Mouse (Mus musculus) liver, embryonic 14.5 days (tissue): ENCODE measurements around the gene Fem1b. TPM values are rescaled to one million over a fixed set of nuclear protein-coding genes. Genes with fewer than 3 reads are reported as not detected.

ENCODE experiments used
- ATAC-seq: fragments of 200-750 bp; cut with Nextera tagmentation; 2 replicates; pipeline ENCODE4 v1.8.0; 2017; ENCODE audit warnings: moderate number of reproducible peaks, mild to moderate bottlenecking, moderate library complexity; ENCODE audit not compliant: insufficient read depth
- DNase-seq, 3 experiments: peaks; one replicate each; pipeline ENCODE4 v3.0.0-alpha.2; 2012 to 2013; ENCODE audit warnings: low read depth in 3 of 3, low spot score in 3 of 3
- H3K27ac ChIP-seq: fragments of 300-500 bp; sonication (generic); 2 replicates; pipeline ENCODE4 v1.5.1; 2014; ENCODE audit warnings: moderate library complexity, mild to moderate bottlenecking, control low read depth, inconsistent platforms
- H3K27me3 ChIP-seq: fragments of 300-500 bp; sonication (generic); 2 replicates; pipeline ENCODE4 v1.6.1; 2014; ENCODE audit warnings: mild to moderate bottlenecking, low read length, moderate library complexity; ENCODE audit not compliant: control insufficient read depth, insufficient read depth
- H3K36me3 ChIP-seq: fragments of 300-500 bp; sonication (generic); replicated peaks from 2 replicates; pipeline ENCODE4 v1.6.1; 2014; ENCODE audit warnings: low read depth; ENCODE audit not compliant: control insufficient read depth, insufficient read depth
- H3K4me1 ChIP-seq, 2 experiments: fragments of 200-500 bp in 1 of 2; fragments of 300-500 bp in 1 of 2; sonication (generic) in 1 of 2; replicated peaks; 2 replicates each; pipeline ENCODE4 v1.6.1; 2012 to 2014; ENCODE audit warnings: antibody characterized with exemption in 1 of 2, inconsistent platforms in 1 of 2, low read length in 1 of 2; ENCODE audit not compliant: control insufficient read depth in 2 of 2, insufficient read depth in 2 of 2
- H3K4me2 ChIP-seq: fragments of 300-500 bp; sonication (generic); 2 replicates; pipeline ENCODE4 v1.6.1; 2014; ENCODE audit warnings: low read depth, mild to moderate bottlenecking, control low read depth, moderate library complexity
- H3K4me3 ChIP-seq, 2 experiments: fragments of 200-500 bp in 1 of 2; fragments of 300-500 bp in 1 of 2; sonication (generic) in 1 of 2; 2 replicates each; pipeline ENCODE4 v1.5.1; 2012 to 2014; ENCODE audit warnings: low read depth in 2 of 2, low read length in 2 of 2, mild to moderate bottlenecking in 2 of 2, control low read depth in 1 of 2, inconsistent platforms in 1 of 2, moderate library complexity in 1 of 2; ENCODE audit not compliant: insufficient read depth in 1 of 2
- H3K9ac ChIP-seq: fragments of 300-500 bp; sonication (generic); replicated peaks from 2 replicates; pipeline ENCODE4 v1.6.1; 2014; ENCODE audit warnings: mild to moderate bottlenecking, control low read depth, moderate library complexity
- H3K9me3 ChIP-seq: fragments of 300-500 bp; sonication (generic); 2 replicates; pipeline ENCODE4 v1.6.1; 2016; ENCODE audit warnings: low read length, mixed read lengths; ENCODE audit not compliant: control insufficient read depth
- CTCF ChIP-seq: IDR thresholded peaks from 2 replicates; pipeline ENCODE4 v1.5.1; 2016; ENCODE audit warnings: antibody characterized with exemption, low read depth, control low read depth
- EP300 ChIP-seq: IDR thresholded peaks from 2 replicates; pipeline ENCODE4 v1.6.1; 2016; ENCODE audit warnings: antibody characterized with exemption, low read depth
- WGBS: fragments of 180-500 bp; shearing (Covaris S2); extraction: QIAGEN DNeasy Blood & Tissue Kit; methylation state at CpG from one replicate; pipeline ENCODE4 v1.1.7; 2014; ENCODE audit not compliant: insufficient replicate concordance; 5-methylcytosine and 5-hydroxymethylcytosine counted together
- polyA plus RNA-seq, 2 experiments: library from polyadenylated mRNA; depleted of rRNA in 1 of 2; stranded (reverse) in 1 of 2; unstranded in 1 of 2; fragments of >200 nt; fragmentation: Nextera tagmentation in 1 of 2; extraction: Ambion mirVana in 1 of 2; gene quantifications; 2 replicates each; pipeline versions ENCODE4 v1.2.1 to v1.2.3; 2012 to 2014

The Fem1b gene
- polyA plus RNA-seq, 2 experiments: 8.2 to 12.5 TPM

DNA sequence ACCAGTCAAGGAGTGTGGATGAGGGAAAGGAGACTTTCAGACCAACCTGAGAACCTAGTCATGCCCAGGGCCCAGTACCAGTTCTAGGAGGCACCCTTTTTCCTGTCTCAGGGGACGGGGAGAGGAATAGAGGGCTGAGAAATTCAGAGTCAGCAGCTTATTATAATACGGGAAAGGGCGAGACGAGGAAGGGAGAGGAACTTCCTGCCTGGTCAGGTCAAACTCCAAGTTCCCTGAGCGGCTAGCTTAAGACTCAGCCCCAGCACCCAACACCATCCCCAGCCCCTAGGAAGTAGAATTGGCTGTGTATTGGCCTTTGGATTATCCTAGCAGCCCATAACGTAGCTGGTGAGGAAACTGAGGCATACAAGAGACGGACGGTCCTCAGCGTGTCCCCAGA, 45.5 kb upstream of the Fem1b start:
- Histone ChIP-seq H3K36me3 (no peaks in the 10 kb centered on the region), H3K9me3 (no peaks in the 10 kb centered on the region), H3K27me3 (no peaks in the 10 kb centered on the region; the same call in 1 of the 2 replicates), H3K27ac (no peak overlapping the region), H3K4me1 (peaks cover 0 to 7% of the 10 kb centered on the region in 2 experiments; a peak in 2 of 4 replicates), H3K4me3 (no peak overlapping the region), H3K9ac (no peak overlapping the region), H3K4me2 (no peak overlapping the region)
- TF ChIP-seq CTCF: no peak
- no peak for TF ChIP-seq EP300
- DNase-seq (no peak), ATAC-seq (no peak)
- WGBS: 45% methylated on average over 9 of the region's 9 CpGs

DNA sequence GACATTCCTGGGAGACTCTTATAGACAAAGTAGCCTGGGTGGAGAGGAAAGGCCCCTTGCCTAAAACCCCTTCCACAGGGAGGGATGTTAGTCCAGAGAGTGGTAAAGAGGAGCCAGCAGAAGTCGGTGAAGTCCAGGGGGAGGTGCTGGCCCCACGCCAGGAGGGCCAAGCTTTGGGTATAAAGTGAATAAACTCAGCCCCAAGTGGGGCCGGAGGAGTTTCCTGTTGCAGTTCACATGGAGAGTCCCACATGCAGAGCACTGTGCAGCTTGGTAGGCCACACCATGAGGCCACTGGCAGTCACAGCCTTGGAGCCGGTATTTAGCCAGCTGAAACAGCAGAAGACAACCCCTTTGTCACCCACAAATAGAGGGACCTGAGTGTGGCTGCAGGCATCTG, 42.7 kb upstream of the Fem1b start:
- TF ChIP-seq CTCF (no peak), EP300 (no peak)
- no peak overlapping the region for H3K27ac ChIP-seq

DNA sequence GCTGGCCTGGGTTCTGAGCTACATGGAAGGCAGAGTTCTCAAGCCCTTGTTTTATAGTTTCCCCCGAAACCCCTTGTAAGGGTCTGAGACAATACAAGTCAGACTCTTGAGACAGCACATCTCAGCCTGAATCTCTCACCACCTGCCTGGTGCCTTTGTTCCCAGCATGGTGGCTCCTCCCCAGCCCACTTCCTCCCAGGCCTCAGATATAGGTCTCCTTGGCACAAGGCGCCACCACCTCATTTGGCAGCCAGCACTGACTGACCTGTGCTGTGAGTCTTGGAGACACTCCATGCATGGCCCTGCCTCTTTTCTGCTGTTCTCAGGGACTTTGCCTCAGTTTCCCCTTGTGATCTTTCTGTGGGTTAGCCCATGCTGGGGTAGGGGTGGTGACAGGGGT, 39.8 kb upstream of the Fem1b start:
- Histone ChIP-seq H3K4me1 (peaks cover 3 to 6% of the 10 kb centered on the region in 2 experiments), H3K4me2 (no peak overlapping the region), H3K9ac (no peak overlapping the region), H3K4me3 (no peak overlapping the region), H3K9me3 (no peaks in the 10 kb centered on the region), H3K27ac (no peak overlapping the region), H3K36me3 (no peaks in the 10 kb centered on the region; the same call in 1 of the 2 replicates), H3K27me3 (no peaks in the 10 kb centered on the region)
- no peak for ATAC-seq
- no peak for DNase-seq
- TF ChIP-seq EP300: no peak
- 74% methylated on average over 2 of the region's 2 CpGs for WGBS

More for the DNA sequence above, 42.7 kb upstream of the Fem1b start:
- Histone ChIP-seq H3K9me3 (no peaks in the 10 kb centered on the region), H3K4me2 (no peak overlapping the region), H3K36me3 (no peaks in the 10 kb centered on the region), H3K9ac (no peak overlapping the region), H3K4me1 (peaks cover 0 to 7% of the 10 kb centered on the region in 2 experiments; a peak in 2 of 4 replicates), H3K27me3 (no peaks in the 10 kb centered on the region; the same call in 1 of the 2 replicates), H3K4me3 (no peak overlapping the region)
- WGBS: 55% methylated on average over 4 of the region's 4 CpGs
- DNase-seq (no peak), ATAC-seq (no peak)

GRCm38 (mm10) chr9:62848641-62849040, 36.9 kb upstream of the Fem1b start:
- Histone ChIP-seq H3K4me1 (peaks cover 3 to 4% of the 10 kb centered on the region in 2 experiments), H3K9ac (no peak overlapping the region), H3K36me3 (no peaks in the 10 kb centered on the region; the same call in 1 of the 2 replicates), H3K27ac (no peak overlapping the region), H3K27me3 (no peaks in the 10 kb centered on the region), H3K9me3 (no peaks in the 10 kb centered on the region), H3K4me2 (no peak overlapping the region), H3K4me3 (no peak overlapping the region)
- ATAC-seq (no peak), DNase-seq (no peak)
- TF ChIP-seq CTCF (no peak), EP300 (no peak)
- whole genome bisulfite sequencing: 80% methylated on average over 3 of the region's 3 CpGs

DNA sequence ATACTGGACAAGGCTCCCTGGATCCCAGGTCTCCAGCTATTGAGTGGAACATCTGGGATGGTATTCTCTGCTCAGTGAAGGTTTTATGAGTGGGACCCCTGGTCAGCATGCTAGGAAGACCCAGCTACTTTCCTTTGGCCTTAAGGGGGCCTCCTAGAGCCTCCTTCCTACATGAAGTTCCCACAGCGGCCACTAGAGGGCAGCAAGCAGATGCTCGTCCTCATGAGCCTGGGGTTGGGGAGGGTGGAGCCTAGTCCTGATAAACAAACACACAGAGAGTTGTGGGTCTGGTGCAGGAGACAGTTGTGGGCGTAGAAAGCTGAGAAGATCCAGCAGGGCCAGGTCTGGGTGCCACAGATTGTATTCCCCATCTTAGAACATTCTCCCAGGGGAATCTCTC, 36.0 kb upstream of the Fem1b start:
- Histone ChIP-seq H3K4me1 (peaks cover 3 to 4% of the 10 kb centered on the region in 2 experiments), H3K36me3 (no peaks in the 10 kb centered on the region; the same call in 1 of the 2 replicates), H3K9me3 (no peaks in the 10 kb centered on the region), H3K4me2 (no peak overlapping the region), H3K27ac (no peak overlapping the region), H3K9ac (no peak overlapping the region), H3K4me3 (no peak overlapping the region), H3K27me3 (no peaks in the 10 kb centered on the region)
- peak; percentile 75 to 79 (median 76) for DNase-seq
- 2% methylated on average over 3 of the region's 3 CpGs for WGBS
- peak; percentile 74 for ATAC-seq
- TF ChIP-seq CTCF: peak; percentile 100
- no peak for TF ChIP-seq EP300
